Mouse (Mus musculus): Measurements from ENCODE around the gene Grap. TPM values are rescaled to one million over a fixed set of nuclear protein-coding genes. Genes with fewer than 3 reads are reported as not detected.
A peak's percentile ranks its signal among the peaks of the same experiment; 100 is the strongest.
"Not testable (repeated sequence)": the region's sequence is repeated elsewhere in the genome, so short reads cannot be mapped to it uniquely, and the experiment has no call there.

Grap gene
- 14.6 to 39.1 TPM (median 19.1 TPM) in 3 replicates for total RNA-seq (2017)

DNA sequence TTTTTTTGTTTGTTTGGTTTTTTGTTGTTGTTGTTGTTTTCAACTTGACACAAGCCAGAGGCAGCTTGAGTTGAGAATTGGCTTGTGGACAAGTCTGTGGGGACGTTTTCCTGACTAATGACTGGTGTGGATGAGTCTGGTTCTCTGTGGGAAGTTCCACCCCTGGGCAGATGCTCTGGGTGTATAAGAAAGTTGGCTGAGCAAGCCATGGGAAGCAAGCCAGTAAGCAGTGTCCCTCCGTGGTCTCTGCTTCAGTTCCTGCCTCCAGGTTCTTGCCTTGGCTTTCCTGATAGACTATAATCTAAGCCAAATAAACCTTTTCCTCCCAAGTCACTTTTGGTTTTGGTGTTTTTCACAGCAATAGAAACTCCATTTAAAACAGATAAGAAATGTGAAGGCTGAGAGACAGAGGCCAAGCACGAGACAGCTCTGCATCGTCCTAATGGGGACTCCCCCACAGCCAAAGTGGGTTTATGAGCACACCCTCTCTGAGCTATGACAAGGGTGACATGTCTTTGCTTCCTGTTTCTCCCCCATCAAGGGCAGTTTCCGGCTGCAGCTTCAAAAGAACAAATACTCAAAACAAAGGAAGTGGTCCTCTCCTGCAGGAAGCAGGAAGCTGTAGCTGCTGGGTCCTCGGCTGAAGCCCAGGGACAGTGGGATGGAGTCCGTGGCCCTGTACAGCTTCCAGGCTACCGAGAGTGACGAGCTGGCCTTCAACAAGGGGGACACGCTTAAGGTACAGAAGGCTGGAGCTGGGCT, at the start of gene Grap:
TSS of gene Grap (plus strand) at position 580 of the 762 bp plus-strand sequence.
- peak; percentile 73 for ATAC-seq (replicated peaks; ENCODE audit: insufficient number of reproducible peaks, low FRiP score, low TSS enrichment, poor library complexity, severe bottlenecking)

DNA sequence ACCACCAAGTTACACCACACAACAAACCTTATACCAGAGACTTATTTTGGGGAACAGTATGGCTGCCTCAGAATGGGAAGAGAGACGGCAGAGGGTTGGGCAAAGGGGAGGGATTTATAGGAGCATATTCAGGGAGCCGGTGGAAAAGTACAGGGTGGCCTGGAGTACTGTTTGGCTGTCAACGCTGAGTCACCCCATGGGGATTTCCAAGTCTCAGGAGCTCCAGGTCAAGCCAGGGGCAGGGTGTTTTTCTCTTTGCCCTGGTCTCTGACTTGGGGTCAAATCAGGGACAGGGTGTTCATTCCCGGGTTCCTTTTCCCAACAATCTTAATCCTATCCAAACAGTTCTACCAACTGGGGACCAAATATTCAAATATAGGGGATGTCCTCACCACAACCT, 45.0 kb upstream of the Grap start:
- no peak for ATAC-seq (replicated peaks; ENCODE audit: insufficient number of reproducible peaks, low FRiP score, low TSS enrichment, poor library complexity, severe bottlenecking)

DNA sequence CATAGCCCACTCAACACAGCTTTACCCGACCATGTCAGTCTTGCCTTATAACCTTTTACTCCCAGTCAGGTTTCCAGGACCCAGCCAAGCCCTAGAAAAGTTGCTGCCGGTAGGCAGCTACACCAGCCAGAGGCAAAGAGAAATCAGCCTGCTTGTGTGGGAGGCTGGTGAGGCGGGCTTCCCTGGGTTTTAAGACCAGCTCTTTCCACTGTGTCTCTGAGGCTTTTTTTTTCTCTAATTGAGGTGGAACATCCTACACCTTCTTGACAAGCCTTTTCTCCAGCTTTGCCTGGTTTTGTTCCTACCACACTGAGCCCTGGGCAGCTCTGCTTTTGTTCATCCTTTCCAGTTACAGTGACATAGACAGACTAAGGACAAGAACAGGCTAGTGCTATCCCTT, 41.9 kb upstream of the Grap start:
- ATAC-seq (replicated peaks; ENCODE audit: insufficient number of reproducible peaks, low FRiP score, low TSS enrichment, poor library complexity, severe bottlenecking), result no peak

DNA sequence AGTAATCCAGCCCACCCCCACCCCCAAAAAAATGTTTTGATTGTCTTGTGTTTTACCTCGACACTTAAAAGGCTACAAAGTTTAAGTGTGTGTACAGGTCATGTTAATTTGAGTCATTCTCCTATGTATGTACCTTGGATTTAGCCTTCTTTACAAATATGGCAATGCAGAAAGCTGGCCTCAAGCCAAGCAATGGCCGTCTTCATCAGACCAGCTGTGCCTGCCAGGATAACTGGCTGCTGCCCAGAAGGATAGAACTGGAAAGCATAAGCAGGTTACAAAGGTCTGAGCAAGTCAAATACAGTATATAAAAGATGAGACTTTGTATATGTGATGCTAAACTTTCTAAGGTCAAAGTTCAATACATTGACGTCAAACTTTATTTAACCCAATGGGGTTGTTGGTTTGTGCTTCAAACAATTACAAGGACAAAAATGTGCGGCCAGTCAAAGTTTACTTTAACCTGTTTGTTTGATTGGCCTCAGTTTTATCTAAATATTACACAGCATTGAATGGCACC, 40.9 kb upstream of the Grap start:
- ATAC-seq (replicated peaks; ENCODE audit: insufficient number of reproducible peaks, low FRiP score, low TSS enrichment, poor library complexity, severe bottlenecking), result no peak

DNA sequence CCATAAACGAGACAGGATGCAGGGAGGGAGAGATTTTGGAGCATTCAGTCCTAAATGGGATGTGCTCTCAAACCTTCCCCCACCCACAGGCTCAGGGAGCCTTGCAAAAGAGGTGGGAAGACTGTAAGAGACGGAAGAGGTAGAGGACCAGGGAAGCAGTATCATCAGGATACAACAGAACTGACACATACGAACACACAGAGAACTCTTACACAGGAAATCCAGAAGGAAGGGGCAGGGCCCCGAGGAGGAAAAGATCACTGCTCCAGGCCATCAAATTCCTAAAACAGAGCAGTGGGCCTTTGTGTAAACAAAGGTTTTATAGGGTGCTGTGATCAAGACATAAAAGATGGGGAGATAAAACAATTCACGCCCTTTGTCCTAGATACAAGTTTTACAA, 38.7 kb upstream of the Grap start:
- ATAC-seq (replicated peaks; ENCODE audit: insufficient number of reproducible peaks, low FRiP score, low TSS enrichment, poor library complexity, severe bottlenecking), result no peak

DNA sequence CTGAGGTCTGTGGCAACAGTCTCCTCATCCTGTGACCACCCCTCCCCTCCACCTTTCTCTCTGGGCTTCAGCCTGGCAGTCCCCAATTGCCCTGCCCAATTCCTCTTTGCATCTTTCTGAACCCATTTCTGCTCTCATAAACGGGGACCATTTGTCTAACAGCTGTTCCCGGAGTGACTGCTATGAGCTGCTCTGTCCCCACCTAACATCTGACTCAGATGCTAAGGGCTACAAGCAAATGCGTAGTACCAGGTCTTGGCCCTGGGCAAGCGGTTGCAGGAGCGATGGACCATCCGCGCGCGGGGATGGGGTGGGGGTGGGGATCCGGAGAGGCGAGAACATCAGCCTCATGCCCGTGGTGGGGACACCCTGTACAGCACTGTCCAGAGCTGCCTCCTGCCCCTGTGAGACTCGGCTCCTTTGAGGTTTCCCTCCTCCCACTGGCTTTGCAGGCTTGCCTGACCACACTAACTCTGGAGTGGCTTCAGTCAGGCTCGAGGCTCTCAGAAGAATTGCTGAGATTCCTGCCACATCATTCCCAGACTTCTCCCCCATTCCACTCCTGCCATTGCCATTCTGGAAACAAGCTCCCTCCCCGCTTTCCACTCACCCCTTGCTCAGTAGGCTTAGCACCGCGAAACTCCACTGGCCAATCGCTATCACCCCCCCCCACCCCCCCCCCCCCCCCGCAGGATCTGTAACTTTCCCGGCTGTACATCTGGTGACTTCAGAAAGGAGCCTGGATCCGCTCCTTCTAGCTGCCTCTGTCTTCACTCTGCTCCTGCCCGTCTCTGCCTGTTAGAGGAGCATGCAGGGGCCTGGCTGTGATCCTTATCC, 37.2 kb upstream of the Grap start:
- no peak for ATAC-seq (replicated peaks; ENCODE audit: insufficient number of reproducible peaks, low FRiP score, low TSS enrichment, poor library complexity, severe bottlenecking)

DNA sequence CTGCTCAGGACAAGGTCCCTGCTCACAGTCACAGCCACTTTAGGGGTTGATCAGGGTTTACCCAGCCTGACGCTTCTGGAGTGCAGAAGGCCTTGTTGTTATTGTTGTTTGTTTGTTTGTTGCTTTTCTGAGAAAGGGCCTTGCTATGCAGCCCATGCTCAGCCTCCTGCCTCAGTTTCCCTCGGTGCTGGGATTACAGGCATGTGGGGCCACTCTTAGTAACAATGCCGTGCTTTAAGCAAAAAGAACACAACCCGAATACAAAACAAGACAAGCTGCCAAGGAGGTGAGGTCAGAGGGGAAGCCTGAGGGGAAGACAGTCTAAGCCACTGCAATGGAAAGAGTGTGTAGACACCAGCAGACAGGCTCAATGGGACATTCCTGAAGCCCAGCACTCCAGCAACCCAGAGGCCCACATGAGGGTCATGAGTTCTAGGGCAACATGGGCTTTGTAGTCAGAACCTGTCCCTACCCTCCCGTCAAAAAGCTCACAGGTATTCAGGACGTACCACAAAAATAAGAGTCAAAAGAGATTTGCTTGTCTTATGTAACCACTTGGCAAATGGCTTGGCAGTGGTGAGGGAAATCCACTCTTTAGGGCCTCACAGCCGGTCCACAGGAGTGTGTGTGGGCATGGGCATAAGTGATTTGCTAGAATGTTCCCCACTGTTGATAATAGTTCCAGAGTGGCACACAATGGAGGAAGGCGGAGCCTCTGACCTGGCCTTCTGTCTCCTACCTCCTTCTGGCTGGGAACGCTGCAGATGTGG, 36.4 kb upstream of the Grap start:
- ATAC-seq (replicated peaks; ENCODE audit: insufficient number of reproducible peaks, low FRiP score, low TSS enrichment, poor library complexity, severe bottlenecking), result no peak

DNA sequence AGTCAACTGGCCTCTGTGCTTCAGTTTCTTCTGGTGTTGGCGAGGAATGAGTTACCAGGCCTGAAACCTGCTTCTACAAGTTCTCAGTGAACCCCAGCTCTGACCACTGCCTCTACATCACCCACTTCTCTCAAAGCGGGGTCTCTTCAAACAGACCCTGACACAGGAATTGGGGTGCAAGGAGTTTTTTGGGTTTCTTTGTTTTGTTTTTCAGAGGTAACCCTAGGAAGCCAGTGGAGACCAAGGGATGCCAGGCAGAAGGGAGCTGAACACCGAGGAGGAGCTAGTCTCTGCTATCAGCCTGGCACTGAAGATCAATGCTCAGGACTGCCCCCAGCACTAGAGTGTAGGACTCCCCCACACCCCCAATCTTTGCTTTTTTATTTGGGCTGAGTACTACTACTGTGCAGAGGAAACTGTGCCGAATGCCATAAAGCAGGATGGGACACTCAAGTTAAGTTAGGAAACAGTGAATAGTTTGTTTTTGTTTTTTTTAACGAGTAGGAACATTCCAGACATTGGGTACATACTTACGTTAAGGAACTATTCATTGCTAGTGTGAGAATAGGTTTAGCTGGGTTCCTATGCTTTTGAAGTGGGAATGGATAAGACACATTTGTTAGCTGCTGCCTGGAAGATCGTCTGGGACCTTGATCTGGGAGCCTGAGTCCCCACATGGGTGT, 35.6 kb upstream of the Grap start:
- no peak for ATAC-seq (replicated peaks; ENCODE audit: insufficient number of reproducible peaks, low FRiP score, low TSS enrichment, poor library complexity, severe bottlenecking)

DNA sequence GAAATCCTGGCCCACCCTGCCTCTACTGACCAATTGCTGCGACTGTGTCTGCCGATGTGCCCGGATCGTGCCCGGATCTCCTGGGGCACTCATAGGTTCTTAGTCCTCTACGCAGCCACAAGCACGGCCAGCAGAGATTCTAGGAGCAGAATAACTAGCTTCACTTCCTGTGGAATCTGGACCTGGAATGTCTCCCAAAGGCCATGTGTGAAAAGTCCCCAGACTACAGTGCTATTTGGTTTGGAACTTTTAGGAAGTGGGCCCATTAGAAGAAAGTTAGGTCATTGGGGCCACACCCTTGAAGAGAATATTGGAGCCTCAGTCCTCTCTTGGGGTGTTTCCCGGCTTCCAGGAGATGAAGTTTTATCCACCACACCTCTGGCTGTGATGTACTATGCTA, 34.9 kb upstream of the Grap start:
- no peak for ATAC-seq (replicated peaks; ENCODE audit: insufficient number of reproducible peaks, low FRiP score, low TSS enrichment, poor library complexity, severe bottlenecking)

DNA sequence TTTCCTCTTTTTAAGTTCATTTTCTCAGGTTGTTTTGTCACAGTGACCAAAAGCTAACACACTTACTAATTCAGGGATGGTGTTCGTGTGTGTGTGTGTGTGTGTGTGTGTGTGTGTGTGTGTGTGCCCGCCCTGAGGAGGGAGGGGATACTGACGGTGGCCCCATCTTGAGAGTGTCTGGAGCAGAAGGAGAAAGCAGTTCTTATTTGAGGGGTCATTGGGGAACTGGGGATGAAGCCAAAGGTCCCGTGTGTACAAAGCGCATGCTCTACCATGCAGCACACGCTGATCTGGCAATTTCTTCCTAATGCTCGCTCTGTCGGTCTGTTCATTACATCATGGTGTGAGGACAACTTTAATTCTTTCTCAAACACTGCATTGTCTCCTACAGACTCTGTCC, 34.5 kb upstream of the Grap start:
- ATAC-seq (replicated peaks; ENCODE audit: insufficient number of reproducible peaks, low FRiP score, low TSS enrichment, poor library complexity, severe bottlenecking), result no peak

DNA sequence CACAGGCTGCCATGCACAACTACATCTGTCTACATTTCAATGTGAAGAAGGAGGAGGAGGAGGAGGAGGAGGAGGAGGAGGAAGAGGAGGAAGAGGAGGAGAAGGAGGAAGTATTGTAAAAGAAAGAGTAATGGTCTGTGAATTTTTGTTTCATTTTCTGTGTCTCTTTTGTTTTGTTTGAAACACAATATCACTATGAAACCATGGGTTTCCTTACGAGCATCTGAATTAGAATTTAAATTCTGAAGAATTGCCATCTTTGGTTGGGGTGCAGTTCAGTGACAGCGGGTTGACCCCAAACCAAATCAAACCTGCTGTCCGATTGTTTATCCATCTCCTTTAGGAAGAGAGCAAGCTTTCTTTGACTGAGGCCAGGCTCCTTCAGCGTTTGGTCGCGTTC, 33.7 kb upstream of the Grap start:
- no peak for ATAC-seq (replicated peaks; ENCODE audit: insufficient number of reproducible peaks, low FRiP score, low TSS enrichment, poor library complexity, severe bottlenecking)

DNA sequence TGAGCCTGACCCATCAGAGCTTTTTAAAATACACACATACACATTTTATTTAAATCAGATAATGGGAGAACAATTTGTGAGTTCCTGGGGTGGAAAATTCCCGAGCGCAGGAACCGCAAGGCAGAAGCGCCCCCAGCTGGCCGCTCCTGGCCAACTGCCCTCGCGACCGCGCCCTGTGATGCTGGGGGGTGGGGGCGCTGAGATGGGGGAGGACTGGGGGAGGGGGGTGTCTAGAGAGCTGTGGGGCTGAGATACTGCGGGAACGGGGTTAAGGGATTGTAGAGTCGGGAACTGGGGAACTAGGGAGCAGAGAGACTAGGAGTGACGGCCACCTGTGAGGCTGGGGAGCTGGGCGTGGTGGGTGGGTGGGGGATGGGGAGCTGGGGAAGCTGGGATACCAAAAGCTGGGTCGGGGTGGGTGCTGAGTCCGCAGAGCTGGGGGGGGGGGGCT, 33.2 kb upstream of the Grap start:
- ATAC-seq (replicated peaks; ENCODE audit: insufficient number of reproducible peaks, low FRiP score, low TSS enrichment, poor library complexity, severe bottlenecking), result no peak

DNA sequence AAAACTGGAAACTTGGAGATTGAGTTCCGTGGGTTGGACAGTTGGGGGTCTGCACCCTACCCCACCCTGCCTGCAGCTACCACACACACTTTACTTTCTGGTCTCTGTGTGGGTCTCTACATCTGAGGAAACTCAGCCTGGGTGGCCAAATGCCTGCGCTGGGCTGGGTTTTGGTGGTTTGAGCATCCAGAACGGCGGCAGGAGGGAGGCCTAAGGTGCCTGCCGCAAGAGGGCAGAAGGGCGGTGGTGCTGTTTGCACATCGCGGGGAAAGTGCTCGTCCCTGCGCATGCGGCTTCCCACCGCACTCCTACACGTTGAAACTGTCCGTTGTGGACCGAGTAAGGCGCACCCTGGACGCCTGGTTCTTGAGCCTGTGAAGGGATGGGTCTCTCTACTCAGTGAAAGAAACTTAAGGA, 32.8 kb upstream of the Grap start:
- no peak for ATAC-seq (replicated peaks; ENCODE audit: insufficient number of reproducible peaks, low FRiP score, low TSS enrichment, poor library complexity, severe bottlenecking)

DNA sequence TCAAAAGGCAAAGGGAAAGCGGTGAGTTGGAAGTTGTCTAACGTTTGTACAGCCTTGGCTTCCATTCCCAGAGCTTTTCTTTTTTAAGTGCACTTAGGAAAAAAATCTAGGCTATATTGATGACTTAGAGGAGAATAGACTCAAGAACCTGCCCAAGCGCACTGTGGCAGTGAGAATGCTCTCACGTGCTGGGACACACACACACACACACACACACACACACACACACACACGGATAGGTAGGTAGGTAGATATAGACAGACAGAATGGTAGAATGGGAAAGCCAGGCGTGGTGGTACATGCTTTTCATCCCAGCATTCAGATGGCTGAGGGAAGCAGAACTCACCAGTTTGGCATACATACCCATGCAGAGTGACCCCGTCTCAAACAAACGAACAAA, 32.3 kb upstream of the Grap start:
- no peak for ATAC-seq (replicated peaks; ENCODE audit: insufficient number of reproducible peaks, low FRiP score, low TSS enrichment, poor library complexity, severe bottlenecking)

DNA sequence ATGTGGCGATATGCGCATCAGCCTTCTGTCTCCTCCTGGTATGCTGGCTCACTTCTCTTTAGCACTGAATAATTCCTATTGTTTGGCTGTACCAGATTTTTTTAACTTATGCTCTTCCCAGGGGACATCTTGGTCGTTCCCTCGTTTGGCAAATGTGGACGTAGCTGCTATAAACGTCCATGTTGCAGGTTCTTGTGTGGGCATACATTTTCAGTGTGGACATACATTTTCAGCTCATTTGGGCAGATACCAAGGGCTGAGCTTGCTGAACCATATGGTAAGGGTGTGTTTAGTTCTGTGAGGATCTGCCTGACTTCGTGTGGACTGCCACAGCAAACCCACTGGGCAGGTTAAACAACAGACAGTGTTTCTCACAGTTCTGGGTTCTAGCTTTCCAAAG, 27.9 kb upstream of the Grap start:
- ATAC-seq (replicated peaks; ENCODE audit: insufficient number of reproducible peaks, low FRiP score, low TSS enrichment, poor library complexity, severe bottlenecking), result no peak

DNA sequence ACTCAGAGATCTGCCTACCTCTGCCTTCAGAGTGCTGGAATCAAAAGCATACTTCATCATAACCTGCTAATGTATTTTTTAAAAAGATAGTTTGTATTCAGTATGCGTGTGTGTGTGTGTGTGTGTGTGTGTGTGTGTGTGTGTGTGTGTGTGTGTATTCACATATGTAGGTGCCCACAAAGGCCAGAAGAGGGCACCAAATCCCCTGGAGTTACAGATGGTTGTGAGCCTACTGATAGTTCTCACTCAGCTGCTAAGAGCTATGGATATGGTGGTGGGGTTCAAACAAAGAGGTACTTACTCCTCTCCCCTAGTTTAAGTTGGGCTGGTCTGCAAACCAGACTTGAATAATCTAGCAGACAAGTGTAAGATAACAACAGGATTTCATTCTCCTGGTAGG, 26.6 kb upstream of the Grap start:
- ATAC-seq (replicated peaks; ENCODE audit: insufficient number of reproducible peaks, low FRiP score, low TSS enrichment, poor library complexity, severe bottlenecking), result no peak

DNA sequence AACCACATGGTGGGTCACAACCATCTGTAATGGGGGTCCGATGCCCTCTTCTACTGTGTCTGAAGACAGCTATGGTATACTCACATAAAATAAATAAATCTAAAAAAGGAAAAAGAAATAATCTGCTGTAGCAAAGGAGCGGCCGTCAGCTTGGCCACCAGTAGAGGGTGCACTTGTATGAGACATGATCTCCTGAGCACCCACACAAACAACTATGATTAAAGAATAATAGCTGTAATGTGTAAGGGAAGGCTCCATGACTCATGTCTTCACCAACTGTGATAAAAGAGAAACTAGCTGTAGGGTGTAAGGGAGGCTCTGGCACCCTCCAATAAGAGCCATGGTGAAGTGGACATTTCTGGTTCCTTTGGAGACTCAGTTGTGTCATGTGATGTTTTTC, 23.4 kb upstream of the Grap start:
- no peak for ATAC-seq (replicated peaks; ENCODE audit: insufficient number of reproducible peaks, low FRiP score, low TSS enrichment, poor library complexity, severe bottlenecking)

DNA sequence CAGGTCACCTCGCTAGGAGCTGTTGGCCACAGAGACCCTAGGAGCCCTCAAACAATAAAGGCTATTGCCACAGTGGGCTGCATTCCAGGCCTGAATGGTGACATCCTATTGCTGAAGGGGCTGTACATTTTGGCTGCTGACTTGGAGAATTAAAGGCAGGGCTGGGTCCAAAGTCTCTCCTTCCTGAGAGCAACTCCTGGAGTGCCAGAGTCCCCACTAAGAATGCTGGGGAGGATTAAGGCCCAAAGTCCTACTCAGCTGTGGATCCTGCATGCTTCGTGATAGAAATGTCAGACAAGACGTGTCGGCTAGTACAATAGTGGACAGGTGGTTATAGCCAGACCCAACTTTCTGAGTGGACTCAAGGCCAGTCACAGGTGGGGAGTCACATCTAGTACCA, 16.8 kb upstream of the Grap start:
- ATAC-seq (replicated peaks; ENCODE audit: insufficient number of reproducible peaks, low FRiP score, low TSS enrichment, poor library complexity, severe bottlenecking), result not testable (repeated sequence)

DNA sequence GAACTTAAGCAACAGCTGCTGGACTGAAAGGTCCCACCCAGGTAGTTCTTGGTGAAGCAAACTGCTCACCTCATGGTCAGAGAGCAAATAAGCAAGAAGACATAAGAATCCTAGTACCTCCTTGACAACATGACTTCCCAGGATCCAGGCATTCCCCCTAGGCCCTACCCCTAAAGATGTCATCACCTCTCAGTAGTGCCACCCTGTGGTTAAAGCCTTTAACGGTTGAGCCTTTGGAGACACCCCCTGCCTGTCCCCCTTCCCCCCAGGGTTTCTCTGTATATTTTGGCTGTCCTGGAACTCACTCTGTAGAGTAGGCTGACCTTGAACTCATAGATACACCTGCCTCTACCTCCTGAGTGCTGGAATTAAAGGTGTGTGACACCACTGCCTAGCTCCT, 15.7 kb upstream of the Grap start:
- ATAC-seq (replicated peaks; ENCODE audit: insufficient number of reproducible peaks, low FRiP score, low TSS enrichment, poor library complexity, severe bottlenecking), result no peak
